Mouse (Mus musculus): Measurements from ENCODE around the gene Mzt1. TPM values are rescaled to one million over a fixed set of nuclear protein-coding genes. Genes with fewer than 3 reads are reported as not detected.

The Mzt1 gene
- polyA plus RNA-seq (2016; fragmentation: Nextera tagmentation; extraction: Ambion mirVana), result 122 and 124 TPM in 2 replicates

DNA sequence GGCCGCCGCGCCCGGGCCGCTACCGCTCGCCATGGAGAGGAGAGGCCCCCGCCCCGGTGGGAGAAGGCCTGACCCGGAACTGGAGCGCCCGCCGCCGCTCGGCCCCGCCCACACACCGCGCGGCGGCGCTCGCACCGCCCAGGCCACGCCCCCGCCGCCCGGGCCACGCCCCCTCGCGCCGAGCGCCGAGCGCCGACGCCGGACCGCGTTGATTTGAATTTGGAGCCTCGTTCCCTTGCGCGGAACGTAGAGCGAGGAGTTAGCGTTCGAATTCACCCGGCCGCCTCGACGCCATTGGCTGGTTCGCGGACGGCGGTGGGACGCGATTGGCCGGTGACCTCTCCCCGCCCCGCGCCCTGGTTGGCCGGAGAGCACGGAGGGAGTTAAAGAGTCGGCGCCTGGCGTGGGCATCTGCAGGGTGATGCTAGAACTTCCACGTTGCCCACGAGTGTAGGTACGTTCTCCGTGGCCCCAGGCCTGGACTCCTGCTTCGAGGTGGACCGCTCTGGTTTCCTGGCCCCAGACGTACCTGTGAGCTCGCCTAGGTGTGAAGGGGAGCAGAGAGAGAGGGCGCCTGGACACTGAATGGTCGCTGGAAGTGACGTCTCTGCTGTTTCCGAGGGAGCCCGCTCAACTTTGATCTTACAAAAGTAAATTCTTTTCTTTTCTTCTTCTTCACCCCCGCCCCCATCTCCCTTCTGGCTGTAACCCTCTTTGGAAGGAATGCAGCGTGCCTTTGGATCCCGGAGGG, at the start of gene Mzt1, which contains the start of gene Bora:
Gene Mzt1 (minus strand): TSS at position 104 of the 751 bp plus-strand sequence.
Gene Bora (plus strand): TSS at position 192 of the 751 bp plus-strand sequence.
- peak within 1 kb of the TSS; percentile 70 for H3K4me2 ChIP-seq
- H3K4me3 ChIP-seq (replicated peaks), result peak within 1 kb of the TSS; percentile 92
- H3K27ac ChIP-seq, result peak within 1 kb of the TSS; percentile 93
- peaks cover 14% of the 10 kb centered on the region for H3K36me3 ChIP-seq
- H3K9me3 ChIP-seq, result no peaks in the 10 kb centered on the region
- H3K4me1 ChIP-seq (replicated peaks), result peaks cover 28% of the 10 kb centered on the region
- ATAC-seq (ENCODE audit: insufficient number of reproducible peaks, insufficient read depth, low FRiP score, low TSS enrichment, low read depth), result peak; percentile 96
- H3K9ac ChIP-seq (replicated peaks), result peak within 1 kb of the TSS; percentile 95
- whole genome bisulfite sequencing, result under 1% methylated on average over 81 of the region's 81 CpGs
- no peaks in the 10 kb centered on the region for H3K27me3 ChIP-seq

GRCm38 (mm10) chr14:99088947-99089346, 43.0 kb upstream of the Mzt1 start:
- 91% methylated on average over 7 of the region's 7 CpGs for WGBS
- H3K9ac ChIP-seq (replicated peaks), result no peak overlapping the region

DNA sequence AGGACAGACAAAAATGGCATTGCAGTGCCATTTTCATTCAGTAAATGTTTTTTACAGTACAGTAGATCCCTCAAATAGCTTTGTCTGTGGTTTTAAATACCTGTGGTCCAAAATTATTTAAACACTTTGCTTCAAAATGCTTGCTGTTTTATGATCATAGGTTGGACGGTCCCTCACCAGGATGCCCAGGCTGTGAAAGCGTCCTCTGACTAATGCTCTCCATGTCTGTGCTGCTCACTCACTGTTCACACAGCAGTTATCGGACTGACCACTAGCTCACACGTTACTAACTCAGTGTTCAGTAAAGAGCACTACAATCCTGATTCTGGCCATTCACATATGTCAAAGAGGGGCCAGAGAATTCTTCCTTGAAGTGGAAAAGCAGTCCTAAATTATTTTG, 25.2 kb upstream of the Mzt1 start:
- H3K4me1 ChIP-seq (replicated peaks), result no peaks in the 10 kb centered on the region
- WGBS, result 78% methylated on average over 4 of the region's 4 CpGs
- ATAC-seq (ENCODE audit: insufficient number of reproducible peaks, insufficient read depth, low FRiP score, low TSS enrichment, low read depth), result no peak
- no peaks in the 10 kb centered on the region for H3K9me3 ChIP-seq
- no peak overlapping the region for H3K9ac ChIP-seq (replicated peaks)
- H3K4me2 ChIP-seq, result no peak overlapping the region
- H3K27me3 ChIP-seq, result no peaks in the 10 kb centered on the region
- H3K27ac ChIP-seq, result no peak overlapping the region
- H3K4me3 ChIP-seq (replicated peaks), result no peak overlapping the region
- H3K36me3 ChIP-seq, result peaks cover 77% of the 10 kb centered on the region

More at GRCm38 (mm10) chr14:99088947-99089346, 43.0 kb upstream of the Mzt1 start:
- no peak for ATAC-seq (ENCODE audit: insufficient number of reproducible peaks, insufficient read depth, low FRiP score, low TSS enrichment, low read depth)
- Histone ChIP-seq H3K36me3 (peaks cover 77% of the 10 kb centered on the region), H3K27ac (no peak overlapping the region), H3K4me1 (replicated peaks) (no peaks in the 10 kb centered on the region), H3K27me3 (no peaks in the 10 kb centered on the region), H3K4me2 (no peak overlapping the region), H3K9me3 (no peaks in the 10 kb centered on the region), H3K4me3 (replicated peaks) (no peak overlapping the region)

DNA sequence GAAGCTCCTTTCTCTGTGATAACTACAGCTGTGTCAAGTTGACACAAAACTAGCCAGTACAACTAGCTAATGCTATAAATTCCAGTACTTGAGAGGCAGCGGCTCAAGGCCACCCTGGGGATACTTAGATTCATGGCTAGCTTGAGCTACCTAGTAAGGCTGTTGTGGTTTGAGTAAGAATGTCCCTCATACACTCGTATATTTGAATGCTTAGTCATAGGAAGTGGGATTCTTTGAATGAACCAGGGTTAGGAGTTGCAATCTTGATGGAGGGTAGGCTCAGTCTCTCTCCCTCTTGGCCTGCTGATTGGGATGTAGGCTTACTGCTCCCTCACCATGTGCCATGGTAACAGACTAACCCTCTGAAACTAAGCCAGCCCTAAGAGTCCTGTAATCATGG, 17.2 kb upstream of the Mzt1 start:
- 95% methylated on average over 2 of the region's 2 CpGs for WGBS

DNA sequence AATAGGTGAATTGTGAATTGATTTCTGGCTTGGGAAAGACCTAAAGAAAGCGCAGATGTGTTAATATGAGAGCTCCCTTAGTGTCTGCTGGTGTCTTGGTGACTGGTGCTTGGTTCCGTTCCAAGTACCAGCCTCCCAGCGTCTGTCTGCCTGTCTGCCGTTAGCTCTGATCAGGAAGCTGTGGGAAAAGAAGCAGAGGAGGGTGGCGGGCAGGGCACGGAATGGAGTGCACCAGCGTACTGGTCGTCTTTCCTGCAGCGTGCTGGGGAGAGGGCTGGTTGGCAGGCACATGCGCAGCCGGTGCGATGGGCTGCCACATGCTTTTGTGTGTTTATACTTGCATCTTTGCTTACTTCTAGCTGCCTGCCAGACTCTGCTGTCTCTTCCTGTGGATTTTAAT, 14.7 kb upstream of the Mzt1 start:
- Histone ChIP-seq H3K9ac (replicated peaks) (no peak overlapping the region), H3K27ac (no peak overlapping the region), H3K4me3 (replicated peaks) (no peak overlapping the region), H3K36me3 (peaks cover 71% of the 10 kb centered on the region), H3K4me2 (no peak overlapping the region), H3K9me3 (no peaks in the 10 kb centered on the region), H3K27me3 (no peaks in the 10 kb centered on the region), H3K4me1 (replicated peaks) (no peaks in the 10 kb centered on the region)
- ATAC-seq (ENCODE audit: insufficient number of reproducible peaks, insufficient read depth, low FRiP score, low TSS enrichment, low read depth), result no peak
- 93% methylated on average over 12 of the region's 12 CpGs for WGBS

More for the DNA sequence above, 17.2 kb upstream of the Mzt1 start:
- Histone ChIP-seq H3K4me2 (no peak overlapping the region), H3K27ac (no peak overlapping the region), H3K4me1 (replicated peaks) (no peaks in the 10 kb centered on the region), H3K36me3 (peaks cover 72% of the 10 kb centered on the region), H3K4me3 (replicated peaks) (no peak overlapping the region), H3K27me3 (no peaks in the 10 kb centered on the region), H3K9ac (replicated peaks) (no peak overlapping the region), H3K9me3 (no peaks in the 10 kb centered on the region)
- ATAC-seq (ENCODE audit: insufficient number of reproducible peaks, insufficient read depth, low FRiP score, low TSS enrichment, low read depth), result no peak

GRCm38 (mm10) chr14:99058959-99059586, 13.1 kb upstream of the Mzt1 start:
- peak; percentile 42; the same call in 1 of the 2 replicates for ATAC-seq (ENCODE audit: insufficient number of reproducible peaks, insufficient read depth, low FRiP score, low TSS enrichment, low read depth)
- 92% methylated on average over 7 of the region's 7 CpGs for WGBS
- Histone ChIP-seq H3K36me3 (peaks cover 72% of the 10 kb centered on the region), H3K9ac (replicated peaks) (no peak overlapping the region), H3K4me1 (replicated peaks) (no peaks in the 10 kb centered on the region), H3K4me3 (replicated peaks) (no peak overlapping the region), H3K27me3 (no peaks in the 10 kb centered on the region), H3K27ac (no peak overlapping the region), H3K9me3 (no peaks in the 10 kb centered on the region), H3K4me2 (no peak overlapping the region)

DNA sequence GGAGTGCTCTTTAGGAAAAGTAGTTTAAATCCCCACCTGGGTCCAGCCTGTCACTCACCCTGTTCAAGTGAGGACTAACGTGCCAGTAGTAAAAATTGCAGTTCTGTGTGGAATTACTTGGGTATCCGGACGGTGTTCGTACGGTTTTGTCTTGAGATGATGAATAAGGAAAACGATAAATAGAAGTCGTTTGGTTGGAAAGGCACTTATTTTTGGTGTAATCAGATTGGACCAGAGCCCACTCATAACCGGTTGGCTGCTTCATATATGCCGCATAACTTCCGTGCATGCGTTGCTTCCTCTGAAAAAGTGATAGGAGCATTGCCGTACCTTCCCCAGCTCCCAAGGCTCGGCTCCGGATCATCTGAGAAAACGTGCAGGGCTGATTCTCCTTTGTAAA, 848 bp upstream of the Mzt1 start:
- H3K9ac ChIP-seq (replicated peaks), result peak overlapping the region; percentile 63
- H3K9me3 ChIP-seq, result no peaks in the 10 kb centered on the region
- H3K4me1 ChIP-seq (replicated peaks), result peaks cover 23% of the 10 kb centered on the region
- 0 out of 2 replicates have a peak, but pooled peaks have one; percentile 32 for ATAC-seq (ENCODE audit: insufficient number of reproducible peaks, insufficient read depth, low FRiP score, low TSS enrichment, low read depth)
- H3K27ac ChIP-seq, result peak overlapping the region; percentile 86
- H3K4me2 ChIP-seq, result peak overlapping the region; percentile 70
- H3K36me3 ChIP-seq, result peaks cover 20% of the 10 kb centered on the region
- H3K4me3 ChIP-seq (replicated peaks), result peak overlapping the region; percentile 92
- no peaks in the 10 kb centered on the region for H3K27me3 ChIP-seq
- 1% methylated on average over 15 of the region's 15 CpGs for WGBS

GRCm38 (mm10) chr14:99045378-99046030, 430 bp downstream of the Mzt1 start:
- ATAC-seq (ENCODE audit: insufficient number of reproducible peaks, insufficient read depth, low FRiP score, low TSS enrichment, low read depth), result peak; percentile 24
- H3K4me1 ChIP-seq (replicated peaks), result peaks cover 30% of the 10 kb centered on the region
- H3K9me3 ChIP-seq, result no peaks in the 10 kb centered on the region
- under 1% methylated on average over 70 of the region's 70 CpGs for WGBS
- peak overlapping the region; percentile 92 for H3K4me3 ChIP-seq (replicated peaks)
- H3K27me3 ChIP-seq, result no peaks in the 10 kb centered on the region
- H3K36me3 ChIP-seq, result peaks cover 7% of the 10 kb centered on the region
- peak overlapping the region; percentile 93 for H3K27ac ChIP-seq
- H3K9ac ChIP-seq (replicated peaks), result peak overlapping the region; percentile 95
- peak overlapping the region; percentile 70 for H3K4me2 ChIP-seq

DNA sequence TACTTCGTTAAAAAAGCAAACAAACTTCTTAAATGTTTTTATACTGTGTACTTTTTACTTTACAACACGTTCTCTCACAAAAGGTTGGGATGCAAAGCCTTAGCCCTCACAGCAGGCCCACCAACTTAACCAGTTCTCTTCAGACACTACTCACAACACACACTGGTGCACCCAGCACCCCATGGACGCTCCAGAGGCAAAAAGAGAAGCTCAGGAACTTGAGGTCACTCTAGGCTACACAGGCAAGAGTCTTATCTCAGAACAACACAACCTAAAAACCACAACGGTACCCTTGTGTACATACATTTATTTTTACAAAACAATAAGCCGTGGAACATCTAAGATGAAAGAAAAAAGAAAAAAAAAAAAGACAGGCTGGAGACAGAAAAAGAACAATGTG, 1.2 kb downstream of the Mzt1 start:
- Histone ChIP-seq H3K9me3 (no peaks in the 10 kb centered on the region), H3K27me3 (no peaks in the 10 kb centered on the region), H3K4me3 (replicated peaks) (peak overlapping the region; percentile 92), H3K4me2 (peak overlapping the region; percentile 70), H3K4me1 (replicated peaks) (peaks cover 30% of the 10 kb centered on the region), H3K27ac (no peak overlapping the region), H3K36me3 (0 out of 2 replicates have a peak, but pooled peaks cover 3% of the 10 kb centered on the region), H3K9ac (replicated peaks) (peak overlapping the region; percentile 95)
- ATAC-seq (ENCODE audit: insufficient number of reproducible peaks, insufficient read depth, low FRiP score, low TSS enrichment, low read depth), result no peak
- WGBS, result 5% methylated on average over 5 of the region's 5 CpGs

DNA sequence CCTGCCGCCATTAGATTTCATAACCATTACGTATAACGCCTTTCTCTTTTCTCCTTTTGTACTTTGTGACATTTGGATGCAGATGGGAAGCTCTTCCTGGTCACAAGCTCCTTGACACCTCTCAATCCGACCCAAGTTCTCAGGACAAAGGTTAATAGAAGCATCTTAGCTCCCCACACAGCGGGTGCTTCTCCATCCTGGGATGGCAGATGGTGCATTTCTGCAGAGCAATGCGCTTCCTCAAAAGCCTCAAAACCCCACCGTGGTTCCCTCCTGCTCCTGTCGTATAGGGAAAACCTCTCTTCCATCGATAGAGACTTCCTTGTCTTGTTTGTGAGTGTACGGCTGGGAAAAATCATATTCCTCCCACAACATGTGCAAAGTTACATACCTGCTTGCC, 1.8 kb downstream of the Mzt1 start:
- no peaks in the 10 kb centered on the region for H3K9me3 ChIP-seq
- peaks cover 30% of the 10 kb centered on the region for H3K4me1 ChIP-seq (replicated peaks)
- WGBS, result 44% methylated on average over 10 of the region's 10 CpGs
- ATAC-seq (ENCODE audit: insufficient number of reproducible peaks, insufficient read depth, low FRiP score, low TSS enrichment, low read depth), result no peak
- H3K36me3 ChIP-seq, result peaks cover 8% of the 10 kb centered on the region; the same call in 1 of the 2 replicates
- peak overlapping the region; percentile 70 for H3K4me2 ChIP-seq
- H3K4me3 ChIP-seq (replicated peaks), result peak overlapping the region; percentile 92
- no peak overlapping the region for H3K27ac ChIP-seq
- 0 out of 2 replicates have a peak overlapping the region, but pooled peaks have one; percentile 4 for H3K9ac ChIP-seq (replicated peaks)
- H3K27me3 ChIP-seq, result no peaks in the 10 kb centered on the region

- H3K4me2 ChIP-seq, result peak overlapping the region; percentile 70
- no peak for ATAC-seq (ENCODE audit: insufficient number of reproducible peaks, insufficient read depth, low FRiP score, low TSS enrichment, low read depth)
- H3K9ac ChIP-seq (replicated peaks), result 0 out of 2 replicates have a peak overlapping the region, but pooled peaks have one; percentile 4
Observed at GRCm38 (mm10) chr14:99043499-99043898, 2.4 kb downstream of the Mzt1 start.

More at GRCm38 (mm10) chr14:99043499-99043898, 2.4 kb downstream of the Mzt1 start:
- H3K27me3 ChIP-seq, result no peaks in the 10 kb centered on the region
- H3K36me3 ChIP-seq, result peaks cover 12% of the 10 kb centered on the region; the same call in 1 of the 2 replicates
- peaks cover 30% of the 10 kb centered on the region for H3K4me1 ChIP-seq (replicated peaks)
- 52% methylated on average over 1 of the region's 1 CpGs for WGBS
- no peak overlapping the region for H3K27ac ChIP-seq
- peak overlapping the region; percentile 92 for H3K4me3 ChIP-seq (replicated peaks)
- no peaks in the 10 kb centered on the region for H3K9me3 ChIP-seq

Measured in limb, embryonic 12.5 days (tissue).